Mouse (Mus musculus) cerebellum, postnatal 4 days (tissue): ENCODE measurements around the gene Rarb.

Experiments
- DNase-seq, 2 experiments: peaks; one replicate each; pipeline ENCODE4 v3.0.0; 2022; ENCODE audit warnings: low spot score in 2 of 2, mixed read lengths in 1 of 2

Rarb gene

DNA sequence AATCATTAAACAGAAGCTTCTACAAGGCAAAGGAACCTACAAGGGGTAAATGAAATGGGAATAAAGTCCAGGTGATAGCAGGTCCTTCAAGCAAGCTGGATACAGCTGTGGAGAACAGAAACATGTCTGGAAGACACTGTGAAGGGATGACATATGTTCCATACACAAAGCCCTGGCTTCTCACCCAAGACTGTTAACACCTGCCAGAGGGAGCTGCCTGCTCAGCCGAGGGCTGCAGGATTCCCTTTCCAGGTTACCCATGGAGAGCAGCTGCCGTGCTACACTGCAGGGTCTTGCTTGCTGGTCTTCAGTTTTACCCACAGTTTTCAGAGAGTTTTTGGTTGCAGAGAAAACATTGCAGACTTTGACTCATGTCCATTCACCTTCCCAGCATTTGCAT, 290.3 kb downstream of the Rarb start:
- no peak for DNase-seq

DNA sequence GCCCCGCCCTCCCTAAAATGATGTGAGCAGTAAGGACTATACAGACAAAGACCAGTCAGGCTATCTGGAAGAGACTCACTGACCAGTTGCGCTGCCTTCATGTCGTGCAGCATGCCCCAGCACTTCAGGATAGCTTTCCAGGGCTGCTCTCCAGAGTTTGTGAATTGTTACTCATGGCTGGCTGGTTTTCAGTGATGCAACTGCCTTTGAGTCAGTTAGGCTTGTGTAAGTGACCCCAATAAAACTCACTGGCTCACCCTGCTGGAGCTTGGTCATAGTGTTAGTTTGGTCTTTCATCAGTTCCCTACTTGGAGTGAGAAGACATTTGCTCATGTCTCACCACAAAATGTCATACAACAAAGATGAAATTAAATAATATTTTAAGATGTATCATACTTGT, 292.8 kb downstream of the Rarb start:
- no peak for DNase-seq

DNA sequence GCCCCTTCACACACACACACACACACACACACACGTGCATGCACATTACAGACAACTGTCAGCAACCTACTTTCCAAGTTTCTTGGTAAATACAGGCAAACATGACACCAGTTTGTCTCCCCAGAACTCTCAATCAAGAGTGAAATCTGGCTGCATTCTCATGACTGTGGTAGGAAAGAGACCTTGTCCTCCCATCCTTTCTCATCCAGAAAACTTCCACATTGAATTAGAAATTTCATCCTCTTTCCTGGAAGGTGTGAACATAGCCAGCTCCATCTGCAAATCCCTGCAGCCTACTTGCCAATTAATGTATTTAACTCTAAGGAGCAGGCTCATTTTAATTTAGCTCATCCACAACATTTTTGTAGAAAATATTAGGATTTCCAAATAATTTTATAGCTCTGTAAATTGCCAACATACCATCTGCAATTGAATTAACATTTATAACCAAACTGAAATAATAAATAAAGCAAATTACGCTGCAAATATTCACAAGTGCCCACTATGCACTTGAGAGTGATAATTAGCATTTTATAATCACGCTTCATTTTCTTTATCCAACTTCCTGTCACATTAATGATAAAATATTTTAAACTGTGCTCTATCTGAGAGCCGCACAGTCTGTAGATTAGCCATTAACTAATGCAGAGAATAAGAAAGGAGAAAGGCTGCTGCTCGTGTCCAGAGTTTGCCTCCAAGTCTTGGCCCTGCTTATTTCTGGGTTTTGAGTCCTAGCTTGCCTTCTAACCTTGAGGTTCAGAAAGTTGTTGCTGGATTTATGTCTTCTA, 293.6 kb downstream of the Rarb start:
- DNase-seq, result no peak

DNA sequence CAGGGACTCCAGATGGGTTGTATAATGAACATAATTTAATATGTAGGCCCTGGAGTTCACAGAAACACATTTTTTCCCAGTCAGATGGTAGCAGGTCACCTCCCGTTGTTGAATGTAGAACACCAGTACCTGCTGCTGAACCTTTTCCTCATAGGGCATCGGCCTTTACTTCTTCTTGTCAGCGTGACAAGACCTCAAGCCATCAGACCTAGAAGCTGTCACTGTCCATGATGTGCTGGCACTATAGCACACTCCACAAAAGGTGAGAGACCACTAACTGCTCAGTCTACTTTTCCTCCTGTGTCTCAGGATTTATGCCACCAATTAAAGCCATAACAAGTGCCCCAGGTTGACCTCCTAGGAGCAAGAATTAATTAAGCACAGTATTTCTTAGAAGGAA, 296.1 kb downstream of the Rarb start:
- no peak for DNase-seq

DNA sequence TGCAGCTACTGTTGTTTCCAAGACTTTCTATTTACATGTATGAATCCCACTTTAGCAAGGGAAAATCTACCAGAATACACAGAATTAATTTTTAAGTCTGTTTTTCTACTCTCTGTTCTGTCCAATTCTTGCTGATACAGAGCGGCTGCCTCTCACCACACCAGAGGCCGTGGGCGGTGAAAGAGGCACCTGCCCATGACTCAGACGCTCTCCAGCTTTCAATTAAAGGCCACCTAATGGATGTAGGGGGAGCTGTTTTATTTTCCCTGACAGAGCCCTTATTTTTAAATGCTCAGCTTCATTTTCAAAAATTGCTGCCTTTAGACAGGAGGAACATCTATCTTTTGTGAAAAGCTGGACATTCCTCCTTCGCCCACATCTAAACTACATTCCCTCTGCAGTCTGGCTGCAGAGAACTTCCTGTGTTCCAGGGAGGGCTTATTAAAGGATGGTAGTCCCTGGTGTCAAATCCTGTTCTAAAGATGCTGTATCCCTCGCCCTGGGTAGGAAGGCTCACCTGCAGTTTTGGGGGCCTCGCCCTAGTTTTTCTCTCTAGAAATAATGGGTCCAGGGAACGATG, 299.3 kb downstream of the Rarb start:
- no peak for DNase-seq

DNA sequence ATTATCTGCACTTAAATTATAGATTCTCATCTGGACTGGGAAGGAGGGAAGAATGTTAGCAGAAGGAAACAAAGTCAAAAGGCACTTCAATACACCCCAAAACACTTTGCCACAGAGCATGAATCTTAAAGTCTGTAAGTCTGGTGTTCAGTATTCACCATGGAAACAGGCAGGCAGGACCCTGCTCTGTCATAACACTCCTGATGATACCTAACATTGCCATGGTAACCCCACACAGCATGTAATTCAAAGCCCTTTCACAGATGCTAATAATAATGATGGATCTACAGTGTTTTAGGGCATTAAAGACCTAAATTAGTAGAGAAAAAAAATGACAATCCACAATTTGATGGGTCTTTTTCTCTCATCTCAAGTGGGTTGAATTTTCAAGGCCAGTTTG, 301.0 kb downstream of the Rarb start:
- no peak for DNase-seq

DNA sequence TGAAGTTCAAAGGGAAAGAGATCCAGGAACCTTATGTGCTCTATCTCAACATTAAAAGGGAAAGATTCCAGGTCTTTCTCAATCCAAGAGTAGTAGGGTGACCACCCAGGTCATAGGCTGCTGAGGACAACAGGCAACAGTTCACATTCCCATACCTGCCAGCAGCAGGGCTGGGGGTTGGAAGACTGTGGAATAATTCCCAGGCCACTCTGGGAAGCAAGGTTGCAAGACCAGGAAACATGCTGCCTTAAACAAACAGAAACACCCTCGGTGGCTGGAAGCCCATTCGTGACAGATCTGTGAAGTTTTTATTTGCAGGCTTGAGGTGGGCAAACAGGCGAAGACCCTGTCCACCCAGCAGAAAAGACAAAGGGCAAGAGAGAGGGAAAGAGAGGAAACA, 303.2 kb downstream of the Rarb start:
- no peak for DNase-seq

DNA sequence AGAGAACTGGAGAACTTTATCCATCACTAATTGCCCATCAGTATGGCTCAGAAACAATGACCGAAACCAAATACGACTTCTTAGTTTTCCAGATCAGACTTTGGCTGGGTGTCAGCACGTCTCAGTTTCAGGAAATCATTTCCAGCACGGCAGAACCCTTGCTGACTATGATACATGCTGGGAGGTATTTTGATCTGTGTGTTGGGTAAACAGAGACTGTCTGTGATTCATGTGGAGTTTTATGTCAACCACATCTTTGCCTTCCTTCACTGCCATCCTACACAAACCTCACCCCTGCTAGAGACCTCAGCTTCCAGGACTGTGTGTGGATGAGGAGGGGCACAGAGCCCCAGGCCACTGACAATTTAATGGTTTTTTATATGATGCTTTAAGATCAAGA, 308.4 kb downstream of the Rarb start:
- no peak for DNase-seq

DNA sequence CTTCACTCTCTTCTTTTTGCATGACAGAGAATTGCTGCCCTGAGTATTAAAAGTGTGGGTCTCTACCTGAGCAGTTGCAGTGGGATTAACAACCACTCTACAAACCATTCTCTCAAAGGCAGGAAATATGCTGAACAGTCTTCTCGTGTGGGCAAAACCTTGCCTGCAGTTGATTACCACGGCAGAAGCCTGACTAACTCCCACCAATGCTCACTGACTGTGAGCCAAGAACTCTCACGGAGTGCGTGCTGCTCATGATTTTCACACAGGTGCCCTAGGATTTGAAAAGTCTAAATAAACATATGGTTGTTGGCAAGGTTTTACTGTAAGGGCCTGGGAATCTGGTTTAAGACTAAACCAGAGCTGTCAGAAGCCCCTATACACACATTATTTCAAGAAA, 309.1 kb downstream of the Rarb start:
- no peak for DNase-seq

DNA sequence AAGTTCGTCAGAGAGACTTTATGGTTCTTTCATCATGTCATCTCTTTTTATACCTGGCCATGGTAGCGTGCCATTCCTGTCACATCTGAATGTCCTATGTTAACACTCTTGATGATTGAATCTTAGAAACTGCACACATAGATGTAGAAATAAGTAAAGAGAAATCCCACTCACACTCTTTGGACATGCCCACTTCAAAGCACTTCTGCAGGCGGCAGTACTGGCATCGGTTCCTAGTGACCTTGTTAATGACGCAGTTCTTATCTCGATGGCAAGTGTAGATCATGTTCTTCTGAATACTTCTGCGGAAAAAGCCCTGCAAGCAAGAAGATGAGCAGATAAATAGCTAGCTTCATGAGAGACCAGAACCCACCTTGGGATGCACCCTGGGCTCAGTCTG, 310.2 kb downstream of the Rarb start:
- DNase-seq, result no peak

DNA sequence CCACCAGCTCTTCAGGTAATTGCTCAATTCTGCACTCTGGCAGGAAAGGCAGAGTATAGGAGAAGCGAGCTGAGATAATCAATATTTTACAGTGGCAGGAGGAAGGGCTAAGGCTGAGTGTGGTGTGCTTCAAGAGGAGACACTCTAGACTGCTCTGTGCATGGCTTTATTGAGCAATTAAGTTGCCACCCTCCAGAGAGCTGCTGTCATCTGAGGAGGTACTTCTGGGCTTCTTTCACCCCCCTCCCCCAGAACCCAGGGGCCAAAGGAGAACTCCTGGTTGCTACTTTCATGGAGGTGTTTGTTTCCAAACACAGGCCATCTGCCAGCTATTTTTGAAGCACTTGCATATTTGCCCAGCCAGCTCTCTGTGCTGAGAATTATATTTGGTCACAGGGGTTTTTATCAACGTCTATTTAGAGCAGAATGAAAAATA, 321.7 kb downstream of the Rarb start:
- no peak for DNase-seq

DNA sequence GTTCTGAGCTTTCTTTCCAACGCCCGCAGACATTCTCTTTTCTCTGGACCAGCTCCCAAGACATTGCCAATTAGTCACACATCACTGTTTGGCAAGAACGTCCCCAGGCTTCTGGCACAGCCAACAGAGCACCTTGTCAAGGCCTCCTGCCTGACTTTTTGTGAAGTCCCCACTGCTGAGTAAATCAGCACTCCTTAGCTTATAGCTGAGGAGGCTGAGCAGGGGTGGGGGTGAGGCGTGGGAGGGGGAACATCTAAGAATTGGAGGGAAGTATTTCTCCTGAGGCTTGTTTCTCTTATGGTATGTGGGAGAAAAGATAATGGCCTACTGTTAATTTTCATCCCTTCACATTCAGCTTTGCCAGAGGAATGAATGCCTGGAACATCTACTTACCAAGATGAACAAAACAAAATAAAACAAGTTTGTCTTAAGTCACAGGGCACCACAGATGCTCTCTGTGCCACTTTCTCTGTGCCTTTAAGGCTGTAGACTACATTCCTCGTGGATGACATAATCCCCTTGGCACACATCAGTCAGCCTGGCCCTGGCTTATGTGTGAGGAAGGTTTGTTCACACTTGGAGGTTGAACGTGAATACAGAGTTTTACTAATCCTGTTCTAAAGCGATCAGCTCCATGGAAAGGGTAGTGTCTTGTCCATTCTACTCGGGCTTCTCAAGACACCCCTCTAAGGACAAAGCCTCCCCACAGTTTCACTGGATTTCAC, 335.1 kb downstream of the Rarb start:
- no peak for DNase-seq

DNA sequence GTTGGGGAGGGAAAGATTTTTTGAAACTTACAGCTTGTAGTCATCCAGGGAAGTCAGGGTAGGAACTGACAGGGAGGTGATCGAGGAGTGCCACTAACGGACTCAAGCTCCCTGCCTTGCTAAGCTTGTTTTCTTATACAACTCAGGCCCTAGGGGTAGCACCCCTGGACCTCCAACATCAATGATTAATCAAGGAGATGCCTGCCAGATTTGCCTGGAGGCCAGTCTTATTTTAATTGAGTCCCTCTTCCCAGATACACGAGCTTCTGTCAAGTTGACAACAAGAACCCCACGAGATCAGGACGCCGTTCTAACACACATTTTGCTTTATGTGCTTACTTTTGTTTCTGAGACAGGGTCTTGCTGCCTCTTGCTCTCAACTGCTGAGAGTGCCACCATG, 338.3 kb downstream of the Rarb start:
- DNase-seq, result no peak

DNA sequence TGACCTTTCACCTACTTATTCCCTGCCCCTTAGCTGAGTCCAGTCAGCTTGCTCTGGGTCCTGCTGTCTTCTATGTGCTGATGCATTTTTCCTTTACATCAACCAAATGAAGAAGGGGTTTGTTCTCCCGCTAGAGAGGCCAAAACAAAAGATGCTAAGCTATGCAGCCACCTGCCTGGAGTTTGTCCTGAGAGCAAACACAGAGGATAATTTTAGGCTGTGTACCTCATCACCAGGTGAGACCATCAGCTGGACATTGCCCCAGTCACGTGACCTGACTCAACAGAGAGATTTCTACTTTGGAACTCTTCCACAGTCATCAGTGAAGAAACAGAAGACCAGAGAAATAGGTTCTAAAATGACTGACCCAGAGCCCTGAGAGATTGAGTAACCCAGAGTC, 339.4 kb downstream of the Rarb start:
- DNase-seq, result no peak

DNA sequence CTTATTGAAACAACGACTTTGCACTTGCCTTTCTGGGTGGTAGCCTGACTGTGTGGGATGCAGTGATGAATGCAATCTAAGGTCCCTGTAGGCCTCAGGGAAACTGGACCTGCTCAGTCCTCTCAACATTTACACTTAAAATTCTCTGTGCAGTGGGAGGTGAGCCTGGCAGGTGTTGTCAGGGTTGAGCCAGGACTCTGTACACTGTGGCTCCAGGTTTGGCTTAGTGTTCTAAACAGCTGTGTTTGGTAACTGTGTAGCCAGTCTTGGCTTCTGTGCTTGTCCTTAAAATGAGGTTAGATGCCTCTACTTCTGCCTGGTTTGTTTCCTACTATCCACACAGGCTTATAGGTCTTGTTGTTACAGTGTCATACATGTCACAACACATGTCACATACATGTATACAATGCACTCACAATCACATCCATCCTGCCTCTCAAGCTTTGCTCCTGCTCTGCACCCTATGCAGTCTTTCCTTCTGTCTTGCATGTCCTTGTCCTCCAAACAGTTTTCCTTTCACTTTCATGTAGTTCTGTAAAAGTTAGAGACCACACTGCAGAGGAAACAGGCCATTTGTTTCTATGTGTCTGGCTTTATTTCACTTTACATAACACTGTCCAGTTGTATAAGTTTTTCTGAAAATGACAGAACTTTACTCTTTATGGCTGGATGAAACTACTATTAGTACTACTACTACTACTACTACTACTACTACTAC, 340.2 kb downstream of the Rarb start:
- DNase-seq, result no peak

DNA sequence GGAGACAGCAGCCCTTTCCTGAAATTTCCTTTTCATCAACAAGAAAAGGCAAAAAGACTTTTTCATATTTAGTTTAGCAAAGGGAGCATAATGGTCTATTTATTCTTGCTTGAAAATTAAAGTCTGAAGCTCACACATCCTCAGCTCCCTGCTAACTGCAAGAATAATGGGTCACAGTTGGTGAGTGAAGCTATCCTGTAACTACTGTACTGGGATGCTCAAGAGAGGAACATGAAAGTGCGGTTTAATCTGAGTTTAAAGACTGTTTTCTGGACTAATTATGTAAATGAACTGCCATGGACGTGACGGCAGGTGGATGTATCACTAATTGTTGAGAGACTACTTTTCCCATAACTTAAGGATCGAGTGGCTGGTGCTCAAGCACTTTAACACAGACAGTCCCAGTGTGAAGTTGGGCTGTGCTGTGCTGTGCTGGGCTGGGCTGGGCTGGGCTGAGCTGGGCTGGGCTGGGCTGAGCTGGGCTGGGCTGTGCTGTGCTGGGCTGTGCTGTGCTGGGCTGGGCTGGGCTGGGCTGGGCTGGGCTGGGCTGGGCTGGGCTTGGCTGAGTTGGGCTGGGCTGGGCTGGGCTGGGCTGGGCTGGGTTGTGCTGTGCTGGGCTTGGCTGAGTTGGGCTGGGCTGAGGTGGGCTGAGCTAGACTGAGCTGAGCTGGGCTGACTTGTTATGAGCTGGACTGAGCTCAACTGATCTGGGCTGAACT, 370.5 kb downstream of the Rarb start:
- DNase-seq, result no peak

DNA sequence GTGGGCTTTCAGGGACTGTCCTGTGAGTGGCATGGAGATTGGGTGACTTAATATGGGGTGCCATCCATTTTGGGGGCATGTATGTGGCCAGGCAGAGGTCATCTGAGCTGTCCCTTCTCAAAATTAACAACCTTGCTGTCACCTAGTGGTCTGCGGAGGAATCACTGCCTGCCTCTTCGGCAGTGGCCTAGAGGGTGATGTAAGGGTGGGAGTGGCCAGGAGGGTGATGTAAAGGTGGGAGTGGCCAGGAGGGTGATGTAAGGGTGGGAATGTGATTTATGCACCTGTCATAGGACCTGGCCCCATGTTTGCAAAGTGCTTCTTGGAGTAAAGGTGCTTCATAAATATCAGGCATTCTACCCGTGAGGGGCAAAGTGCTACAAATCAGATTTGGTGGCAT, 371.4 kb downstream of the Rarb start:
- no peak for DNase-seq

DNA sequence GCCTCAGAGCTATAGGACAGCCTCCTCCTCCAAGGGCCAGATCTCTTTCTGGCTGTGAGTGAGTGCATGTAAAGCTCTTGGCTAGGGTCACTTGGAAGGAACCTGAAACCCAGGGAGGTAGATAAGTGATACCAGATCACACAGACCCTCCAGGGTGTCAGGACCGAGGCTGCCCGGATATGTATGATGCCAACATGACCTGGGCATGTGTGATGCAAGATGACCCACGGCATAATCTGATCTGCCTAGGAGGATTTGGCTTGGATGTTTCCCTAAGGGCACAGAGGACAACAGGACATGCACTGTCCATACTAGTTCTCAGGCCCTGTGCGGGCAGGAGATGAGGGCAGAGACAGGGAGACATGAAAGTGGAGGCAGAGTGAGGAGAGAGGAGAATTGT, 374.1 kb downstream of the Rarb start:
- DNase-seq, result no peak

DNA sequence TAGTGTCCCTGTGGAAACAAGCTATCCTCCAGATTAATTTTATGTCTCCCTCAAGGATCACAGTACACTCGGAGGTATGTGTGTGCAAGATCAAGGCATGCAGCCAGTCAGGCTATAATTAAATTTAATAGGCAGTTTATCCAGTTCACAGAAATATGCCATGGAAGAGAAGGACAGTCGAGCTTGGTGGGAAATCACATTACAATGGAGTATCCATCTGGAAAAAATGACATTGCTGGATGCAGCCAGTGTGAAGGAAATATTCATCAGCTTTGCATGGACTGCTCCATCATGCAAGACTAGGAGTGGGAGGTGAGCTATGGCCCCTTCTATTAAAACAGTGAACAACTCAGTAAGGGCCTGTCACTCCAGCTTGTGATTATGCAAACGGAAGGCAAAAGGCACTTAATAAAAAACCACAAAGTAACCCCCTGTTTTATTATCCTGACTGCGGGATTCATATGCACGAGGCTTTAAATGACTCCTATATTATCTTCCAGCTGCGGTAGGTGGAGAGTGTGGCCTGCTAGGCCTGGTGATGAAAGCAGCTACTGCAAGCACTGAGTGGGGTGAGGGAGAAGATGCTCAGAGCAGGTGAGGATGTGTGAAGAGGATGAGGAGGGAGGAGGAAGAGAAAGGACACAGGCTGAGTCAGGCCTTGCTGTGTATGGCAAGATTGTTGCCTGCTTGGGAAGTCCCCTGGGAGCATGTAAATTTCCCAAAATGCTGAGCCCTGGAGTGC, 379.4 kb downstream of the Rarb start:
- no peak for DNase-seq

DNA sequence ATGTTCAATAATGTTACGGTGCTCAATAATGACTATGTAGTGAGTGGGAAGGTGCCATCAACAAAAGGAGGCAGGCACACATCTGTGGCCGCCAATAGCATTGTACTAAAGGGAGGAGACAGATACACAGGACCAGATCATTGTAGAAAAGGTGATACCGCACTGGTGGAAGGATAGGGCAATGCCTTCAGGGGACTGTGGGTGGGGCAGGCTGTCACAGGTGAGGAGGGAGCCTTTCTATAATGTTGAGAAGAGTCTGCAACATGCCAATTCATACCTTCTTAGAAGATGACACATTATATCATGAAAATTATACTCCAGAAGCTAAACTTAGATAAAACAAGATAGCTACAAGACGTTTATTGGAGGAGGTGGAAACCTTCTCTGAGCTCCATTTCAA, 381.6 kb downstream of the Rarb start:
- no peak for DNase-seq
